24 mouse cellular contexts compared by ENCODE assay signal in the genomic region with DNA sequence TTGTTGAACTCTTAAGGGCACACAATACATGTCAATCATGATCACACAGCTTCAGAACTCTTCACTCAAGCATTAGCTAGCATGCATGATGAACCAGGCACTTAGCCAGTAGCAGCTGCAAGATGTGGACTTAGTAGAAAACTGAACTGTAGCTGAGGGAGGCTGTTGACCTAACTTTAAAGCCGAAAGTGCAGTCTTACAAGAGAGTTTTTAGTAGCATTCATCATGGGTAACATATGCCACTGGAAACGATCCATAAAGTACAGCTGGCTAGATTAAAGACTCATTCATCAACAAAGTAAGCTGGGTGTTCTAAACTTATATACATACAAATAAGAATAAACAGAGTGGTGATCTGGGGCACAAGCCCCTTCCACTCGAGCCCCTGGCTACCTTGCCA.
DNase-seq lines count a peak whose midpoint lies in the region; ATAC-seq lines count a peak whose summit lies in the region.
"Had no signal": no experiment of that assay in that cellular context is flagged by ENCODE, and none has a peak within 500 bp of the region (broad histone marks: within the 10 kb centered on the region; RNA-seq: fewer than 3 reads in every experiment).

No protein-coding gene starts in this region.

- H3K4me3 ChIP-seq in embryonic facial prominence, embryonic 14.5 days (ENCODE audit: low read depth, low read length), result no peak overlapping the region
- H3K4me3 ChIP-seq in embryonic facial prominence, embryonic 10.5 days, result no peak overlapping the region
- no peak overlapping the region for H3K4me3 ChIP-seq in kidney, embryonic 15.5 days (replicated peaks)
- H3K4me3 ChIP-seq: heart, embryonic 12.5 days; limb, embryonic 15.5 days; myocyte; neural tube, embryonic 13.5 days had no signal

- no peaks in the 10 kb centered on the region for H3K9me3 ChIP-seq in embryonic facial prominence, embryonic 14.5 days (ENCODE audit: control insufficient read depth, low read length)
- no peaks in the 10 kb centered on the region for H3K9me3 ChIP-seq in embryonic facial prominence, embryonic 10.5 days
- no peaks in the 10 kb centered on the region for H3K9me3 ChIP-seq in kidney, embryonic 15.5 days (replicated peaks)
- H3K9me3 ChIP-seq: heart, embryonic 12.5 days; limb, embryonic 15.5 days; neural tube, embryonic 13.5 days had no signal

- H3K36me3 ChIP-seq in embryonic facial prominence, embryonic 14.5 days (ENCODE audit: control insufficient read depth, insufficient read depth, low read length), result no peaks in the 10 kb centered on the region
- no peaks in the 10 kb centered on the region for H3K36me3 ChIP-seq in embryonic facial prominence, embryonic 10.5 days (replicated peaks)
- H3K36me3 ChIP-seq in kidney, embryonic 15.5 days, result no peaks in the 10 kb centered on the region
- H3K36me3 ChIP-seq: heart, embryonic 12.5 days; limb, embryonic 15.5 days; neural tube, embryonic 13.5 days had no signal

- intact Hi-C loops in left cerebral cortex, postnatal 36 days (cut with DNase I), result no loop called here

- no peak overlapping the region for H3K9ac ChIP-seq in embryonic facial prominence, embryonic 14.5 days (ENCODE audit: low read depth, low read length)
- no peak overlapping the region for H3K9ac ChIP-seq in kidney, embryonic 15.5 days
- H3K9ac ChIP-seq: heart, embryonic 12.5 days; limb, embryonic 15.5 days; liver, embryonic 14.5 days; neural tube, embryonic 13.5 days had no signal

- no peak overlapping the region for H3K27ac ChIP-seq in embryonic facial prominence, embryonic 14.5 days (replicated peaks; ENCODE audit: low read depth, low read length)
- no peak overlapping the region for H3K27ac ChIP-seq in embryonic facial prominence, embryonic 10.5 days (replicated peaks)
- no peak overlapping the region for H3K27ac ChIP-seq in kidney, embryonic 15.5 days
- H3K27ac ChIP-seq: limb, embryonic 15.5 days; liver, embryonic 14.5 days; neural tube, embryonic 13.5 days had no signal

- DNase-seq in embryonic facial prominence, embryonic 14.5 days (ENCODE audit: low spot score), result peak; percentile 12
- DNase-seq in embryonic facial prominence, embryonic 10.5 days (ENCODE audit: low spot score), result no peak
- no peak for DNase-seq in kidney, adult 8-10 months
- peak; percentile 4 to 6 for DNase-seq in left cerebral cortex, adult 18-20 months (ENCODE audit: low spot score in 2 of 2)
- DNase-seq in left cerebral cortex, postnatal 36 days (ENCODE audit: low spot score in 2 of 2), result no peak
- peak; percentile 24 for DNase-seq in brain, adult 2 months (ENCODE audit: low read depth, low spot score)
- DNase-seq: adrenal gland, postnatal 25 days; cerebellum, adult 11 months; cerebellum, adult 9-11 months; gastrocnemius, postnatal 25 days; heart, adult 18-20 months; heart, postnatal 14 days; kidney, adult 11 months; lung, postnatal 4 days; midbrain, embryonic 14.5 days; retina, postnatal 1 day; right cerebral cortex, postnatal 4 days; thymus, postnatal 36 days had no signal

- 70% methylated on average over 3 of the region's 3 CpGs for WGBS in embryonic facial prominence, embryonic 14.5 days
- 86% methylated on average over 3 of the region's 3 CpGs for WGBS in embryonic facial prominence, embryonic 10.5 days
- 54% methylated on average over 3 of the region's 3 CpGs for WGBS in kidney, embryonic 15.5 days

- no peaks in the 10 kb centered on the region for H3K4me1 ChIP-seq in embryonic facial prominence, embryonic 14.5 days (ENCODE audit: control insufficient read depth, insufficient read depth, low read length)
- H3K4me1 ChIP-seq in embryonic facial prominence, embryonic 10.5 days, result no peaks in the 10 kb centered on the region
- no peaks in the 10 kb centered on the region for H3K4me1 ChIP-seq in kidney, embryonic 15.5 days
- H3K4me1 ChIP-seq: heart, embryonic 12.5 days; limb, embryonic 15.5 days had no signal

- no peak for ATAC-seq in embryonic facial prominence, embryonic 14.5 days (ENCODE audit: low read depth)
- 0 out of 2 replicates have a peak, but pooled peaks have one; percentile 46 for ATAC-seq in kidney, embryonic 15.5 days (replicated peaks; ENCODE audit: low FRiP score)

- no peak overlapping the region for H3K4me2 ChIP-seq in embryonic facial prominence, embryonic 14.5 days (ENCODE audit: low read depth, low read length)
- no peak overlapping the region for H3K4me2 ChIP-seq in kidney, embryonic 15.5 days
- H3K4me2 ChIP-seq: heart, embryonic 12.5 days; limb, embryonic 15.5 days; neural tube, embryonic 13.5 days had no signal

- no peaks in the 10 kb centered on the region for H3K27me3 ChIP-seq in embryonic facial prominence, embryonic 14.5 days (replicated peaks; ENCODE audit: control insufficient read depth, insufficient read depth, low read length)
- H3K27me3 ChIP-seq in embryonic facial prominence, embryonic 10.5 days (replicated peaks; ENCODE audit: low read depth, poor library complexity, severe bottlenecking), result no peaks in the 10 kb centered on the region
- H3K27me3 ChIP-seq in kidney, embryonic 15.5 days, result no peaks in the 10 kb centered on the region
- H3K27me3 ChIP-seq: heart, embryonic 12.5 days; limb, embryonic 15.5 days; neural tube, embryonic 13.5 days had no signal

Comparison
In these comparisons a context has a peak if more than half of its experiments do, and no peak if none do; other contexts are left out.
1. DNase-seq: peak in embryonic facial prominence, embryonic 14.5 days (single experiment), left cerebral cortex, adult 18-20 months (2 of 2) and brain, adult 2 months (single experiment); none in embryonic facial prominence, embryonic 10.5 days (single experiment), kidney, adult 8-10 months (0 of 2) and left cerebral cortex, postnatal 36 days (0 of 2).